Mouse (Mus musculus): ENCODE results near the gene Spata1.

GRCm38 (mm10) chr3:146520226-146520797 lies 20.8 kb upstream of the Spata1 start:
- TF ChIP-seq POLR2A (IDR thresholded peaks at IDR 0.05; ENCODE audit: control insufficient read depth, low read depth, low read length) (no peak), CTCF (IDR thresholded peaks at IDR 0.05; ENCODE audit: control insufficient read depth, insufficient read depth, insufficient replicate concordance, low read depth, low read length) (no peak)

All from testis, adult 2 months (tissue).